Mouse (Mus musculus) spleen, postnatal 10 days (tissue): Measurements from ENCODE around the gene Slc35f3.
A peak's percentile ranks its signal among the peaks of the same experiment; 100 is the strongest.

Source experiments
- DNase-seq, 2 experiments: peaks; one replicate each; pipeline ENCODE4 v3.0.0; 2021 to 2022; ENCODE audit warnings: low spot score in 2 of 2

Slc35f3 gene

GRCm38 (mm10) chr8:126327786-126328185, 29.4 kb downstream of the Slc35f3 start:
- DNase-seq, result no peak

DNA sequence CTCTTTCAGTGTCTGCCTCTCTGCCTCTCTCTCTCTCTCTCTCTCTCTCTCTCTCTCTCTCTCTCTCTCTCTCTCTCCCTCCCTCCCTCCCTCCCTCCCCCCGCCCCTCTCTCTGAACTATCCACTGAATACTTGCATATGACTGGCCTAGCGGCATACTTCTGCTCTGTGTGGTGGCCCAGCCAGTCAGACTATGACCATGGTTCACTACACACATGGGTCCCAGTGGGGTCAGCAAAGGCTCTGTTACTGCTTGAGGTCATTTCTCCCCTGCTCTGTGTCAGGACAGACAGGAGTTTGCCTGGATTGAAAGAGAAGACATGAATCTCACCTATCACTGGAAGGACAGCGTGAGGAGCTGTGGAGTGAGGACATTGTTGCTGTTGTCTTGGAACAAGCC, 40.5 kb downstream of the Slc35f3 start:
- DNase-seq, result no peak

GRCm38 (mm10) chr8:126339357-126339756, 41.0 kb downstream of the Slc35f3 start:
- no peak for DNase-seq

DNA sequence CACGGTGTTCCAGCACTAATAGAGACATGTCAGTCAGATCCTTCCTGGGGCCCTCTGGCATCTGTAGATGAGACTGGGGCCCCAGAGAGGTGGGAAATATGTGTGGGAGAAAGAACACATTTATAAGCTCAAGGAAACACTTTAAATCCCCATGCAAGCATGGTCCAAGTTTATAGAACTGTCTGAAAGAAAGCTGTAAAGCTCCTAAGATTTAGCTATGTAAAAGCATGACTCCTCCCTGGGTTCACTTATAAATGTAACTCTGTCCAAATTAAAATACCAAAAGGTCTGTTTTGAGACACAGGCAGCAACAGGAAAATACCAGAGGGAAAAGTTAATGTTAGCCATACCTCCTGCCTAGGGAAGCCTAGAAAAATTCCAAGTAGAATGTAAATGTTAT, 42.8 kb downstream of the Slc35f3 start:
- DNase-seq, result no peak

DNA sequence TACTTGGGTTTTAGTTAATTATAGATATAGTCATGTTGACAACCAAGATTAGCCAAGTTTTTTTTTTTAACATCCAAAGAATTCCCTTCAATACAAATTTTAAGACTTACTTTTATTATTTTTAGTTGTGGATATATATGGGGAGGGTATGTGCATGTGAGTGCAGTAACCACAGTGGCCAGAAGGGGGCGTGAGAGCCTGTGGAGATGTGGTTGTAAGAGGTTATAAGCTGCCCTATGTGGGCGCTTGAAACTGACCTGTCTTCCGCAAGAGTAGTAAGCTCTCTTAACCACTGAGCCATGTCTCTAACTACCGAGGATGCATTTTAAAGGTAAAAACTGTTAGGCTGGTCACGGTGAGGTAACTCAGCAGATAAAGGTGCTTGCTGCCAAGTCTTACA, 45.1 kb downstream of the Slc35f3 start:
- DNase-seq, result no peak

- DNase-seq, result no peak
These were observed 46.7 kb downstream of the Slc35f3 start for GRCm38 (mm10) chr8:126345100-126345499.

DNA sequence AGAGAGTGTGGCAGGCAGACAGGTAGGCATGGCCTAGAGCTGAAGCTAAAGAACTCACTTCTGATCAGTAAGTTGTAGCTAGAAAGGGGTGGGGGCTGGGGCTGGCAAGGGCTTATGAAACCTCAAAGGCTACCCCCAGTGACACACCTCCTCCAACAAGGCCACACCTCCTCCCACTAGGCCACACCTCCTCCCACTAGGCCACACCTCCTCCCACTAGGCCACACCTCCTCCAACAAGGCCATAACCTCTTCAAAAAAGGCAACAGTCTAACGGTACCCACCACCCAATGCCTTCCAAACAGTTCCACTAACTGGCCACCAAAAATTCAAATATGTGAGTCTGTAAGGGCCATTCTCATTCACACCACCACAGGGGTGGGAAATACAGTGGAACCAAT, 54.9 kb downstream of the Slc35f3 start:
- no peak for DNase-seq

DNA sequence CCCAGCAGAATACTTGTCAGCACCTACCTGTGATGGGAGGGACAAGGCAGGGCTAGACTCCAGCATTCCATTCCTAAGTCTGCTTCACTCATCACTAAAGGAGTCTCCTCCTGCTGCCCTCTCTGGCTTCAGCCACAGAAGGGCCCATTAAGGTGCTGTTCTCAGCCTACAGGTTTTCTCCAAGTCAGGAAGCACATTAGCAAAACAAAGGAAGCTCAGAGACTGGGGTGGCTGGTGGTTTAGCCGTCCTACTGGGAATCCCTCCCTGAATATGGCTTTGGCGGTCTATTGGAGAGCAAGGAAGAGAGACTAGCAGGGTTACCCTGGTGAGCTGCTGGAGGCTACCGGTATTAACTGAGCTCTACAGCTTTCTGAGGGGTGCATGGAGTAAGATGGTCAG, 59.6 kb downstream of the Slc35f3 start:
- DNase-seq, result no peak

DNA sequence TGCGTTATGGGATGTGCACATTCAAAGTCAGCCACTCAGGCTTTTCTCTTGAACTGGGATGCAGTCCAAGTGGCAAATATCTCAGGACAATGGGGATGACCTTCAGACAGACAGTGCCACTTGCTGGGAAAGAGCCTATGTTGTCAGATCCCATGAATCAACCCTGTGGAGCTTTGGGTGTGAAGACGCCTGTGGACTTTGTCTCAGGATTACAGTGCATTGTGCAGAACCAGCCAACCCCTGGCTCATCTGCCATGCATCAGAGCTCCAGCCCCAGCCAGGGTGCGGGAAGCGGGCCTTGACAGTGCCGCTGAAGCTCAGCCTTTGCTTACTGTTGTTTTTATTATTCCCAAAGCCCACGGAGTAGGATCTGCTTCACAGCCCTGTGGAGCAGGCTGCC, 60.9 kb downstream of the Slc35f3 start:
- no peak for DNase-seq

DNA sequence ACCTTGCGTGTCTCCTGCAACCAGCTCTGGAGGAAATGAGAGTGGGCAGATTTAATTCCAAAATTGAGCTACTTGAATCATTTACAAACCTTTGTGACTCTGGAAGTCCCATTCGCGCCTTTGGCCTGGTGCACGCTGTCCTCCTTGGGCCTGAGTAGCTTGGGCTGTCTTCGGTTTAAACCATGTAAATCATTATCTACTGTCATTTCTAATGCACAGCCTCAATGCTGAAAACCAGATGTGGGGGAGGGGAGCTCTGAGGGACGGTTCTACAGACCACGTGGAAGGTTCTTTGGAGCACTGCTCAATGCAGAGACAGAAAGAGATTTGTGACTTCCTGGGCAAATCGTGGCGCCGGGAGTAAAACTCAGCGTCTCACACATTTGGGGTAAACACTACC, 61.7 kb downstream of the Slc35f3 start:
- DNase-seq, result no peak

DNA sequence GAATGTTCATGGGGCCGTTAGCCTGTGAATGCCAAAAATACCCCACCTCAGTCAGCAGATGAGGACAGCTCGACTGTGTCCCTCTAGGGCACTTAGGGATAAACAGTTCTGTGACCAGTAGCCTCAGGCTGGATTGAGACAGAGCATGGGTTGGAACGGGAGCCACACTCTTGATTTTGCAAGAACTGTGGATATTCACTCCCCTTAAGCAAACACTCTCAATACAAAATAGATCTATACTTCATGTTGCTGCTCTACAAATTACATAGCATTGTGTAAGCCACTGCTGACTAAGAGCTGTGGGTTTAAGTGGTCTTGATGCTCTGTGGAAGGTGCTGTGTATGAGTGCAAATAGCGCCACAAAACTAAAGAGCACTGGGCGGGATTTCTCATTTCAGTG, 62.3 kb downstream of the Slc35f3 start:
- DNase-seq, result no peak

- no peak for DNase-seq
These were observed 67.9 kb downstream of the Slc35f3 start for GRCm38 (mm10) chr8:126366251-126366650.

DNA sequence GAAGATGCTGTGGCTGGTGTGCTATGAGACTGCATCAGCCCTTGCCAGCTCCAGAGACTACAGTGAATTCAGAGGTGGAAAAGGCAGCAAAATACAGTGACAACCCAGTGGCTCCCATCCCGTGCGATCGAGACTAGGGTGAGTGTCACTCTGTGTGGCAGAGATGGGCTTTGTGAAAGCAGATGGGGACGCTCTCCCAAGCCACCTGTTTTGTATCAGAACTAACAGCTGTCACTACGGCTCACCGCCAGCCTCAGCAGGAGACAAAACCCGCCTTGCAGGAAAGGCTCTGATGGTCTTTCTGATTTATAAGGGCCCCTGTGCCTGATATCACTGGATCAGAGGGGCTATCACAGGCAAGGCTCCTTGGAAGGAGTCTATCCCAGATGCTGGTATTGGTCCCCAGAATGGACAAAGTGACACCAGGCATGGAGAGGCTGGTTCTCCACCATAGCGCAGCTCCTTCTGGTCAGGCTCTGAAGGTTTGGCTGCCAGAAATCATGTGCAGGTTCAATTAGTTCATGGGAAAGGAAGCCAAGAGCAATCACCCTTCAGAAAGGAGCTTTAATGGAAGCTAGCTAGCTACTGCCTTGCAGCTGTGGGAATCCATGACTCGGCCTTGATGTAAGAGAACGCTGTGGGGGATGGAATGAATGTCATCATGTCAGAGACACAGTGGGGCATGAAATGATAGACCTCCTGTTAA, 70.1 kb downstream of the Slc35f3 start:
- no peak for DNase-seq

GRCm38 (mm10) chr8:126371871-126372270, 73.5 kb downstream of the Slc35f3 start:
- DNase-seq, result no peak

DNA sequence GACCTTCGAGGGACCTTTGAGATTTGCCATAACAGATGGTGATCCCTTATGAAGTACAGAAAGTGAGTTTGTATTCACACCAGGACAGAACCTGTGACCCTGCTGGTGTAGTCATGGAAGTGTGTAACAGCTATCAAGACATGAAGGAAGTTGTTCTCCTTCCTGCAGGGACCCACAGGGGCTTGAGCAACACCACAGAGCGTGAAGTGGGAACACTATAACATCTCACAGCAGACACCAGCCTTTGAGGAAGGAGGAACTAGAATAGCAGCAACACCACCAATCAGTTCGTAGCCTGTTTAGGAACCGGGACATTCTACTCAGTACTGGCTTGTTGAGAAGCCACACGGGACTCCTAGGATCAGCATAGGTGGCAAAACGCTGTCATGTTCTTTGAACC, 81.2 kb downstream of the Slc35f3 start:
- no peak for DNase-seq

DNA sequence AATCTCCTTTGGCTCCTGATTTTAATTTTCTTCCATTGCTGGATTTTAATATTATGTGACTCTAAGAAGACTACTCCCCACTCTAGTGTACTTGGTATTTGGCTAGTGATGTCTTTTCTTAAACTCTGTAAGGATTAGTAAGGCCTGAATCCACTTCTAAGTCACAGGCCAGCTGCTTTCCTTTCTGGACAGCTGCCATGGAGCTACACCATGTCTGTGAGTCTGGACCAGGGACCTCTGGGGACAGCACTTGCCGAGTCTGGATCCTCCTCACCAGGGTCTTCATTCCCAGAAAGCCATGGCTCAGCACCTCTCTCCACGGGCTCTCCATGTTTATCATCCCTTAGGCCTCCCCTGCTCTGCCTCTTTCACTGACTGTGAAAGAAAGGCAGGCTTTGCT, 81.8 kb downstream of the Slc35f3 start:
- DNase-seq, result no peak

GRCm38 (mm10) chr8:126381299-126381698, 82.9 kb downstream of the Slc35f3 start:
- DNase-seq, result no peak

DNA sequence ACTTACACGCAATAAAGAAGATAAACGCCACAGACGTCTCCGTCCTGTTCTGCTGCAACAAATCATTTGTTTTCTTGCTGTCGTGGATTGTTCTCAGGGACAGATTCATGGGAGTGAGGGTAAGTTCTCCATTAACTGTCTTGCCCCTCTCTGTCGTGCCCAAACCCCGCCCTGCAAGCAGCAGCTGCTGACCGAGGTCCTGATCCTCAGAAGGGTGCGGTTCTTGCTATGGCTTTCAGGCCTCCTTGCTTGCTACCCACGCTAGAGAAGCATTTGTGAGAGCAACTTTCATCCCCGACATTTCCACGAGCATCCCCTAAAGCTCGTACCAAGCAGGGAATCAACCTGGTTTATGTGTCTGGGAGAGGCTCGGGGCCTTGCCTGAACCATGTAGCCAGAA, 83.9 kb downstream of the Slc35f3 start:
- no peak for DNase-seq

GRCm38 (mm10) chr8:126382749-126383148, 84.4 kb downstream of the Slc35f3 start:
- DNase-seq, result peak in 1 of 2 experiments; percentile 18

DNA sequence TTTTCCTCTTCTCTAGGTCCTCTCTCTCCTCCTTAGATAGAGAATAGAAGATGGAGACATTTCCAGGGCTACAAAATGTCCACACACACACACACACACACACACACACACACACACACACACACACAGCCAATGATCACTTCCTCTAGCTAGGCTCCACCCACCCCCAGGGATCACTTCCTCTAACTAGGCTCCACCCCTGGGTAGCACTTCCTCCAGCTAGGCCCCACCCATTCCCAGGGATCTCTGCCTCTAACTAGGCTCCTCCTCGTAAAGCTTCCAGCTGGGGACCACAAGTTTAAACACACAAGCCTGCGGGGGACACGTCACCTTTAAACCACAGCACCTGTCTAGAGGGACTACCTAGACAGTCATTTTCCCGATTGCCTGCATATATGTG, 89.2 kb downstream of the Slc35f3 start:
- peak in 1 of 2 experiments; percentile 44 for DNase-seq

DNA sequence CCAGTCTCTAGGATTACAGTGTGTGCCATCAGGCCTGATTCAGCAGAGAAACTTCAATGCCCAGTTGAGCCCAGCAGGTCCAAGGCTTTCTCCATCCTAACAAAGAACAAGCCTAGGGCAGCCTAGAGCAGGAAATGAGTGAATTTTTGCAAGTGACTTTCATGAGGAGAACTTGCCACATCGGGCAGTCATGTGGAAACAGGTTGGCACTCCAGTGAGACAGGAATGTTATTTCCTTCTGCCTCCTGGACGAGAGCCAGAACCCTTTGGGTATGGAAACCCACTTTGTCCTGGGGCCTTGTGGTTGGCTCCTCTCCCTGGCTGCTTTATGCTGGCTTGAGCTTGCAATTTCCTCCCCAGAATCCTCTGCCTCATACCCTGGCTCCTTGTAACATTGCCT, 93.2 kb downstream of the Slc35f3 start:
- no peak for DNase-seq

GRCm38 (mm10) chr8:126395386-126395785, 97.0 kb downstream of the Slc35f3 start:
- DNase-seq, result peak in 1 of 2 experiments; percentile 23

DNA sequence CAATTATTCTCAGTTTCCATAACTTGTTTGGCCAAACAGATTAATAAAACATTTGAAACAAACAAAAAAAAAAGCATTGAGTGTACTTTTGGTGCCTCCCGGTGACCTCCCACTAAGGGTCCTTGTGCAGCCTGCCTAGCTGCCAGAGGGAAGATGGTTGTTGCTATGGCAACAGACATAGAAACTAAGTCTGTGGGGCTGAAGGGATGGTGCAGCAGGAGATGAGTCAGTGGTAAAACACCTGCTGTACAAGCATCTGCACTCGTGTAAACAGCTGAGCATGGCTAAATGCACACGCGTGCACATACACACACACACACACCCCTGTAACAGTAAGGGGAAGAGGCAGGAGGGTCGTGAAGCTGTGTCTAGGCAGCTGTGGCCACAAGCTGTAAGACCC, 97.6 kb downstream of the Slc35f3 start:
- DNase-seq, result no peak

- no peak for DNase-seq
These were observed 100.0 kb downstream of the Slc35f3 start for GRCm38 (mm10) chr8:126398349-126398748.
